In the genomic region with DNA sequence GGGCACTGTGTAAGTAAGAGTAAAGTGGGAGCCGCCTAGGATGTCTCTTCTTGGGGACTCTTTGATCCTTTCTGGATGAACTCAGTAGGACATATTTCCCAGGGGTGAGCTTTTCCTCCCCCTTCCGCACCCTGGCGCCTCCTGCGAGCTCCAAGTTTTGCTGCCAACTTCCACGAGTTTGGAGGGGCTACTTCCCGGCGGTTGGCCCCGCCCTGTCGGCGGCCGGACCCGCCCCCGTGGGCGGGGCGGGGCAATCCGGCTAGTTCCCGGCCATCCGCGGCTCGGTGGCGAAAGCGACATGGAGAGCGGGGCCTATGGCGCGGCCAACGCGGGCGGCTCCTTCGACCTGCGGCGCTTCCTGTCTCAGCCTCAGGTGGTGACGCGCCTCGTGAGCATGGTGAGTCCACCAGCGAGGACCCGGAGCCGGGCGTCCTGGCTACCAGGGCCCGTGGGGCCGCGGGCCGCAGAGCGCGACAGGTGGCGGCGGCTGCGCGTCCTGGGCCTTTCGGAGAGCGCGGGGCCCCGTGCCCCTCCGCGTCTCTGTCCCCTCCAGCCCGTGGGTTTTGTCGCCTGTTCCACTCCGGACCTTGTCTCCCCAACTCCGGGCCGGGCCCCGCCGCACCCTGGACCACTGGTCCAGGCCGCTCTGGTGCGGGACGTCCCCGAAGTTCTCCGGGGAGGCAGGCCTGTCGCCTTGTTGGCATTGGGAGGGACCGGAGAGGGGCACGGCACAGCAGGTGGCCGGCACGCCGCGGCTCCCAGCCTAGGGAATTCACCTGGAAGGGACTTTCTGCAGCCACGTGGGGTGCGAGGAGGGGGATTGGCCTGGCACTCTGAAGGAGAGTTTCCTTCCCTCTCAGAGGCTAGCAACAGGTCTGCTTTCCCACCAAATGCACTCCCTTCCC, we compare ENCODE assay signal across 8 mouse cellular contexts. TPM values are rescaled to one million over a fixed set of nuclear protein-coding genes. Genes with fewer than 3 reads are reported as not detected.
DNase-seq lines count a peak whose midpoint lies in the region; ATAC-seq and TF ChIP-seq lines count a peak whose summit lies in the region.

A gene (plus strand): TSS at position 262 of the 905 bp plus-strand sequence.
A gene (plus strand): TSS at position 262 of the 905 bp plus-strand sequence.

- H3K27me3 ChIP-seq in intestine, embryonic 14.5 days (replicated peaks; ENCODE audit: control insufficient read depth, insufficient read depth, low read length), result no peaks in the 10 kb centered on the region
- H3K27me3 ChIP-seq in liver, embryonic 14.5 days (ENCODE audit: control insufficient read depth, insufficient read depth, low read length), result no peaks in the 10 kb centered on the region

- 2% methylated on average over 65 of the region's 75 CpGs for WGBS in intestine, embryonic 14.5 days
- WGBS in liver, embryonic 14.5 days (ENCODE audit: insufficient replicate concordance), result under 1% methylated on average over 75 of the region's 75 CpGs

- H3K9ac ChIP-seq in intestine, embryonic 14.5 days (ENCODE audit: low read length), result peak within 1 kb of the TSS; percentile 77
- H3K9ac ChIP-seq in liver, embryonic 14.5 days (replicated peaks), result peak within 1 kb of the TSS; percentile 94

- peak within 1 kb of the TSS; percentile 70 for H3K27ac ChIP-seq in intestine, embryonic 14.5 days (ENCODE audit: low read depth)
- H3K27ac ChIP-seq in liver, embryonic 14.5 days, result peak within 1 kb of the TSS; percentile 77

- H3K4me1 ChIP-seq in intestine, embryonic 14.5 days (replicated peaks; ENCODE audit: control insufficient read depth, insufficient read depth, low read length), result peaks cover 7% of the 10 kb centered on the region
- peaks cover 13 to 17% of the 10 kb centered on the region in 2 experiments for H3K4me1 ChIP-seq in liver, embryonic 14.5 days (replicated peaks; ENCODE audit: control insufficient read depth in 2 of 2, insufficient read depth in 2 of 2, low read length in 1 of 2)

- peak; percentile 71 for ATAC-seq in intestine, embryonic 14.5 days (replicated peaks; ENCODE audit: low FRiP score, low TSS enrichment, low read depth)
- ATAC-seq in liver, embryonic 14.5 days (ENCODE audit: insufficient read depth), result peak; percentile 71

- peak; percentile 20; the same call in 1 of the 2 replicates for TF ChIP-seq EP300 in liver, embryonic 14.5 days (IDR thresholded peaks at IDR 0.05; ENCODE audit: low read depth)

- no peak for TF ChIP-seq CTCF in liver, embryonic 14.5 days (IDR thresholded peaks at IDR 0.05; ENCODE audit: low read depth)

- H3K4me2 ChIP-seq in intestine, embryonic 14.5 days (ENCODE audit: low read length), result peak within 1 kb of the TSS; percentile 99
- peak within 1 kb of the TSS; percentile 84 for H3K4me2 ChIP-seq in liver, embryonic 14.5 days (ENCODE audit: low read depth)

- peaks cover 25% of the 10 kb centered on the region for H3K36me3 ChIP-seq in intestine, embryonic 14.5 days (ENCODE audit: control insufficient read depth, insufficient read depth, low read length)
- peaks cover 61% of the 10 kb centered on the region for H3K36me3 ChIP-seq in liver, embryonic 14.5 days (replicated peaks; ENCODE audit: control insufficient read depth, insufficient read depth, low read depth)

- DNase-seq in layer of hippocampus, postnatal 10 days (ENCODE audit: low spot score in 2 of 2), result peak; percentile 52 to 71
- DNase-seq in layer of hippocampus, adult 8-10 months (ENCODE audit: low spot score in 2 of 2), result no peak
- DNase-seq in c-Kit-positive CD71-positive TER-119-positive erythroid progenitor cells, embryonic 14.5 days (ENCODE audit: low spot score), result peak; percentile 77
- DNase-seq in gastrocnemius, postnatal 36 days, result peak; percentile 69 to 72
- peak; percentile 86 for DNase-seq in intestine, embryonic 14.5 days (ENCODE audit: low spot score)
- DNase-seq in liver, embryonic 14.5 days (ENCODE audit: low read depth in 3 of 3, low spot score in 3 of 3), result no peak
- peak; percentile 71 for DNase-seq in naive thymus-derived CD4-positive, alpha-beta T cell, adult 2 months (ENCODE audit: low read depth)
- peak; percentile 62 for DNase-seq in testis, postnatal 14 days (ENCODE audit: low spot score)

- no peaks in the 10 kb centered on the region for H3K9me3 ChIP-seq in intestine, embryonic 14.5 days (ENCODE audit: control insufficient read depth, low read length)
- no peaks in the 10 kb centered on the region for H3K9me3 ChIP-seq in liver, embryonic 14.5 days (ENCODE audit: control insufficient read depth, low read length)

- intact Hi-C loops in gastrocnemius, postnatal 36 days (cut with DNase I), result no loop called here

- H3K4me3 ChIP-seq in intestine, embryonic 14.5 days (ENCODE audit: low read depth, low read length), result peak within 1 kb of the TSS; percentile 77
- H3K4me3 ChIP-seq in liver, embryonic 14.5 days (ENCODE audit: insufficient read depth in 1 of 2, low read depth in 2 of 2, low read length in 2 of 2), result peak within 1 kb of the TSS; percentile 70 to 72

RNA-seq across cellular contexts. Expression of the first gene that starts in this region (rescaled TPM):
- total RNA-seq in layer of hippocampus, postnatal 10 days (2021), result 1 to 10 TPM; 3.4 to 3.5 TPM
- total RNA-seq in layer of hippocampus, adult 8-10 months (2022), result 1 to 10 TPM in 3 of 4 experiments, not detected in 1; 1.7 to 2.2 (median 1.9) TPM
- under 1 TPM; 0.57 to 0.89 TPM for total RNA-seq in gastrocnemius, postnatal 36 days (2021)
- 0.83 TPM in 1 of 2 replicates, not detected in the other for polyA plus RNA-seq in intestine, embryonic 14.5 days (2014; fragmentation: Nextera tagmentation; extraction: Ambion mirVana)
- polyA plus RNA-seq in liver, embryonic 14.5 days (2012; rRNA removed), result 0.03 and 0.08 TPM in 2 replicates
- polyA plus RNA-seq in liver, embryonic 14.5 days (2014; fragmentation: Nextera tagmentation; extraction: Ambion mirVana), result 0.10 and 0.28 TPM in 2 replicates

RNA-seq across cellular contexts. Expression of the second gene that starts in this region (rescaled TPM):
- total RNA-seq in layer of hippocampus, postnatal 10 days (2021), result 10 to 100 TPM; 11.3 to 12.3 TPM
- 10 to 100 TPM; 11.4 to 33.5 (median 24.5) TPM for total RNA-seq in layer of hippocampus, adult 8-10 months (2022)
- 100 to 1,000 TPM; 155 to 161 TPM for total RNA-seq in gastrocnemius, postnatal 36 days (2021)
- polyA plus RNA-seq in intestine, embryonic 14.5 days (2014; fragmentation: Nextera tagmentation; extraction: Ambion mirVana), result 145 TPM in 2 replicates
- polyA plus RNA-seq in liver, embryonic 14.5 days (2012; rRNA removed), result 36.5 and 48.8 TPM in 2 replicates
- polyA plus RNA-seq in liver, embryonic 14.5 days (2014; fragmentation: Nextera tagmentation; extraction: Ambion mirVana), result 48.6 and 50.4 TPM in 2 replicates

Comparison
In these comparisons a context has a peak if more than half of its experiments do, and no peak if none do; other contexts are left out.
1. RNA of the second gene that starts in this region (total RNA-seq): 155 to 161 TPM in gastrocnemius, postnatal 36 days; 11.4 to 33.5 TPM in layer of hippocampus, adult 8-10 months and 11.3 to 12.3 TPM in layer of hippocampus, postnatal 10 days; every median in the first group is over 4 times any median in the second.
2. DNase-seq: peak in layer of hippocampus, postnatal 10 days (2 of 2), c-Kit-positive CD71-positive TER-119-positive erythroid progenitor cells, embryonic 14.5 days (single experiment), gastrocnemius, postnatal 36 days (2 of 2), intestine, embryonic 14.5 days (single experiment), naive thymus-derived CD4-positive, alpha-beta T cell, adult 2 months (single experiment) and testis, postnatal 14 days (single experiment); none in layer of hippocampus, adult 8-10 months (0 of 2) and liver, embryonic 14.5 days (0 of 3).